10 mouse cellular contexts compared by ENCODE assay signal in the genomic region with DNA sequence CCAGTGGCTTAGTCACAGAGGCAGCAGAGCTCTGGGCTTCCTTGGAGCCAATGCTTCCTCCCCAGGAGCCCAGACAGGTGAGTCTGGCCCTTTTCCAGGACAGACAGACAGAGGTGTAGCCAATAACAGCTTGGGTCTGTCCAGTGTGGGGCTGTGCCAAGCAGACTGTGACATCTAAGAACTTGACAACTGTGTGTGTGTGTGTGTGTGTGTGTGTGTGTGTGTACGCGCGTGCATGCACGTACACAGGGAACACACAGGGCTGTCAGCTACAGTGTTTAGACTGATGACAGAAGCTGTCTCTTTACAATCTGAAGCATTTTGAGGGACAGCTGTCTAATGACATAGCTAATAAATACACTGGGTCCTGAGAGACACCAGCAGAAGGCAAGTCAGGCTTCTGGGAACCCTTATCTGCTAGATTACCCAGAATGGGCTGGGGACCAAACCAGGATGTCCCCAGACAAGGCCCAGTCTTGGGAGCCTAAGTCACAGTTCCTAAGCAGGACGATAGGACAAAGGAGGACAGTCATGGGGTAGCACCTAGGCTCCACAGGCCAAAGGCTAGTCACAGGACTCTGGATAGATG. TPM values are rescaled to one million over a fixed set of nuclear protein-coding genes. Genes with fewer than 3 reads are reported as not detected.
DNase-seq lines count a peak whose midpoint lies in the region; ATAC-seq and TF ChIP-seq lines count a peak whose summit lies in the region.
"Had no signal": no experiment of that assay in that cellular context is flagged by ENCODE, and none has a peak within 500 bp of the region (broad histone marks: within the 10 kb centered on the region; RNA-seq: fewer than 3 reads in every experiment).

No protein-coding gene starts in this region.

- WGBS in heart, embryonic 12.5 days = 64% methylated on average over 5 of the region's 5 CpGs
- 69% methylated on average over 5 of the region's 5 CpGs for WGBS in hindbrain, embryonic 15.5 days
- WGBS in midbrain, embryonic 12.5 days = 85% methylated on average over 5 of the region's 5 CpGs

- peak overlapping the region; percentile 8; the same call in 1 of the 2 replicates for H3K4me2 ChIP-seq in heart, embryonic 12.5 days
- peak overlapping the region; percentile 29; the same call in 1 of the 2 replicates for H3K4me2 ChIP-seq in hindbrain, embryonic 15.5 days
- H3K4me2 ChIP-seq in midbrain, embryonic 12.5 days (replicated peaks) = 0 out of 2 replicates have a peak overlapping the region, but pooled peaks have one; percentile 19

- peaks cover 63% of the 10 kb centered on the region for H3K4me1 ChIP-seq in heart, embryonic 12.5 days (replicated peaks)
- H3K4me1 ChIP-seq in cortical plate, adult 2 months (ENCODE audit: control insufficient read depth, insufficient read depth, low read length) = peaks cover 8% of the 10 kb centered on the region
- H3K4me1 ChIP-seq in hindbrain, embryonic 15.5 days (replicated peaks) = peaks cover 55% of the 10 kb centered on the region
- peaks cover 24% of the 10 kb centered on the region for H3K4me1 ChIP-seq in midbrain, embryonic 12.5 days

- H3K4me3 ChIP-seq in heart, embryonic 12.5 days = no peak overlapping the region
- H3K4me3 ChIP-seq in cortical plate, adult 2 months (ENCODE audit: insufficient read depth, low read length) = no peak overlapping the region
- no peak overlapping the region for H3K4me3 ChIP-seq in hindbrain, embryonic 15.5 days
- H3K4me3 ChIP-seq in midbrain, embryonic 12.5 days = no peak overlapping the region

- H3K9ac ChIP-seq in heart, embryonic 12.5 days = 0 out of 2 replicates have a peak overlapping the region, but pooled peaks have one; percentile 7
- 0 out of 2 replicates have a peak overlapping the region, but pooled peaks have one; percentile 3 for H3K9ac ChIP-seq in hindbrain, embryonic 15.5 days
- no peak overlapping the region for H3K9ac ChIP-seq in midbrain, embryonic 12.5 days (replicated peaks)

- peak; percentile 37; the same call in 1 of the 2 replicates for ATAC-seq in heart, embryonic 12.5 days (ENCODE audit: insufficient number of reproducible peaks, low FRiP score)
- peak; percentile 21; the same call in 1 of the 2 replicates for ATAC-seq in hindbrain, embryonic 15.5 days (ENCODE audit: low FRiP score, low read depth)
- peak; percentile 39 for ATAC-seq in midbrain, embryonic 12.5 days (ENCODE audit: low FRiP score, low read depth)

- no peak for DNase-seq in heart, postnatal 36 days
- DNase-seq in layer of hippocampus, adult 11-12 months (ENCODE audit: low spot score) = no peak
- no peak for DNase-seq in frontal cortex, adult 2 months (ENCODE audit: extremely low spot score in 1 of 2, low spot score in 1 of 2)
- DNase-seq in gastrocnemius, postnatal 36 days = no peak
- DNase-seq: adrenal gland, postnatal 14 days had no signal

- intact Hi-C loops in heart, postnatal 36 days (cut with DNase I) = no loop called here
- intact Hi-C loops in gastrocnemius, postnatal 36 days (cut with DNase I) = no loop called here

- TF ChIP-seq POLR2A in cortical plate, adult 2 months (IDR thresholded peaks at IDR 0.05; ENCODE audit: extremely low read depth, insufficient read depth, low read length) = no peak

- no peak for TF ChIP-seq CTCF in cortical plate, adult 2 months (IDR thresholded peaks at IDR 0.05; ENCODE audit: extremely low read depth, insufficient read depth, low read length)

- no peaks in the 10 kb centered on the region for H3K36me3 ChIP-seq in heart, embryonic 12.5 days
- no peaks in the 10 kb centered on the region for H3K36me3 ChIP-seq in hindbrain, embryonic 15.5 days
- no peaks in the 10 kb centered on the region for H3K36me3 ChIP-seq in midbrain, embryonic 12.5 days

- H3K9me3 ChIP-seq in heart, embryonic 12.5 days (replicated peaks) = no peaks in the 10 kb centered on the region
- H3K9me3 ChIP-seq in hindbrain, embryonic 15.5 days = no peaks in the 10 kb centered on the region
- no peaks in the 10 kb centered on the region for H3K9me3 ChIP-seq in midbrain, embryonic 12.5 days

- H3K27ac ChIP-seq in heart, embryonic 12.5 days (ENCODE audit: poor library complexity, severe bottlenecking) = no peak overlapping the region
- 0 out of 2 replicates have a peak overlapping the region, but pooled peaks have one; percentile 39 for H3K27ac ChIP-seq in cortical plate, adult 2 months (ENCODE audit: insufficient read depth, low read length)
- peak overlapping the region; percentile 84 for H3K27ac ChIP-seq in hindbrain, embryonic 15.5 days (replicated peaks)
- peak overlapping the region; percentile 78 for H3K27ac ChIP-seq in midbrain, embryonic 12.5 days (replicated peaks)

- no peaks in the 10 kb centered on the region for H3K27me3 ChIP-seq in heart, embryonic 12.5 days (replicated peaks)
- no peaks in the 10 kb centered on the region for H3K27me3 ChIP-seq in hindbrain, embryonic 15.5 days
- peaks cover 5% of the 10 kb centered on the region; the same call in 1 of the 2 replicates for H3K27me3 ChIP-seq in midbrain, embryonic 12.5 days

RNA-seq across cellular contexts. Expression of a gene that starts 42.9 kb away (rescaled TPM):
- polyA plus RNA-seq in heart, embryonic 12.5 days (2016; fragmentation: Nextera tagmentation; extraction: Ambion mirVana) = 12.0 and 12.2 TPM in 2 replicates
- total RNA-seq in heart, postnatal 36 days (2021) = 10 to 100 TPM in 1 of 2 experiments, 1 to 10 TPM in 1; 7.1 to 10.6 TPM
- polyA plus RNA-seq in cortical plate, adult 2 months (2012; rRNA removed) = 57.5 and 69.5 TPM in 2 replicates
- polyA plus RNA-seq in hindbrain, embryonic 15.5 days (2015; fragmentation: Nextera tagmentation; extraction: Ambion mirVana) = 14.4 and 18.4 TPM in 2 replicates
- polyA plus RNA-seq in midbrain, embryonic 12.5 days (2016; fragmentation: Nextera tagmentation; extraction: Ambion mirVana) = 4.4 and 5.5 TPM in 2 replicates
- polyA plus RNA-seq in frontal cortex, adult 2 months (2012; rRNA removed) = 47.9 and 61.1 TPM in 2 replicates
- not detected for total RNA-seq in gastrocnemius, postnatal 36 days (2021)
- total RNA-seq: liver, adult 2 months had no signal
